Mouse (Mus musculus) lung, embryonic 14.5 days (tissue): ENCODE measurements around the gene Rab3il1. TPM values are rescaled to one million over a fixed set of nuclear protein-coding genes. Genes with fewer than 3 reads are reported as not detected.
A peak's percentile ranks its signal among the peaks of the same experiment; 100 is the strongest.

Experiments used
- ATAC-seq: fragments of 200-750 bp; cut with Nextera tagmentation; 2 replicates; pipeline ENCODE4 v1.8.0; 2017; ENCODE audit warnings: mild to moderate bottlenecking, moderate TSS enrichment, moderate library complexity; ENCODE audit not compliant: insufficient read depth
- DNase-seq: peaks from one replicate; pipeline ENCODE4 v3.0.0-alpha.2; 2015
- H3K27ac ChIP-seq: fragments of 300-500 bp; sonication (generic); 2 replicates; pipeline ENCODE4 v1.5.1; 2014; ENCODE audit warnings: low read depth, mild to moderate bottlenecking, moderate library complexity
- H3K27me3 ChIP-seq: fragments of 300-500 bp; sonication (generic); 2 replicates; pipeline ENCODE4 v1.6.1; 2014; ENCODE audit warnings: low read length, control low read depth; ENCODE audit not compliant: insufficient read depth
- H3K36me3 ChIP-seq: fragments of 300-500 bp; sonication (generic); 2 replicates; pipeline ENCODE4 v1.6.1; 2014; ENCODE audit warnings: control low read depth; ENCODE audit not compliant: insufficient read depth
- H3K4me1 ChIP-seq: fragments of 300-500 bp; sonication (generic); 2 replicates; pipeline ENCODE4 v1.6.1; 2014; ENCODE audit warnings: antibody characterized with exemption, control low read depth; ENCODE audit not compliant: insufficient read depth
- H3K4me2 ChIP-seq: fragments of 300-500 bp; sonication (generic); 2 replicates; pipeline ENCODE4 v1.6.1; 2014; ENCODE audit warnings: mild to moderate bottlenecking
- H3K4me3 ChIP-seq: fragments of 300-500 bp; sonication (generic); 2 replicates; pipeline ENCODE4 v1.5.1; 2014; ENCODE audit warnings: low read depth, low read length
- H3K9ac ChIP-seq: fragments of 300-500 bp; sonication (generic); 2 replicates; pipeline ENCODE4 v1.6.1; 2014
- H3K9me3 ChIP-seq: fragments of 300-500 bp; sonication (generic); 2 replicates; pipeline ENCODE4 v1.6.1; 2016; ENCODE audit warnings: low read depth, low read length, control low read depth
- CTCF ChIP-seq: IDR thresholded peaks from 2 replicates; pipeline ENCODE4 v1.5.1; 2016; ENCODE audit warnings: antibody characterized with exemption, low read depth
- WGBS: fragments of 180-500 bp; shearing (Covaris S2); extraction: QIAGEN DNeasy Blood & Tissue Kit; methylation state at CpG from one replicate; pipeline ENCODE4 v1.1.7; 2014; 5-methylcytosine and 5-hydroxymethylcytosine counted together
- polyA plus RNA-seq: library from polyadenylated mRNA; unstranded; fragments of >200 nt; fragmentation: Nextera tagmentation; extraction: Ambion mirVana; gene quantifications from 2 replicates; pipeline ENCODE4 v1.2.1, GENCODE M21; 2014

Gene Rab3il1
- polyA plus RNA-seq, 1 experiment from 2014 or later: 34.0 TPM

- no peak overlapping the region for H3K4me2 ChIP-seq
- 58% methylated on average over 13 of the region's 13 CpGs for WGBS
Measured at GRCm38 (mm10) chr19:9998736-9999486, 2.6 kb upstream of the Rab3il1 start.

GRCm38 (mm10) chr19:10000330-10000729 lies 1.1 kb upstream of the Rab3il1 start:
- peak; percentile 76 for DNase-seq
- no peak for ATAC-seq
- no peak overlapping the region for H3K4me2 ChIP-seq
- H3K4me1 ChIP-seq: no peaks in the 10 kb centered on the region
- H3K27me3 ChIP-seq: no peaks in the 10 kb centered on the region
- H3K9ac ChIP-seq: no peak overlapping the region
- no peak overlapping the region for H3K4me3 ChIP-seq
- H3K36me3 ChIP-seq: no peaks in the 10 kb centered on the region
- H3K9me3 ChIP-seq: no peaks in the 10 kb centered on the region
- WGBS: 20% methylated on average over 3 of the region's 3 CpGs
- TF ChIP-seq CTCF: peak; percentile 85
- H3K27ac ChIP-seq: no peak overlapping the region

More at GRCm38 (mm10) chr19:9998736-9999486, 2.6 kb upstream of the Rab3il1 start:
- no peak for ATAC-seq
- no peak overlapping the region for H3K4me3 ChIP-seq
- H3K4me1 ChIP-seq: no peaks in the 10 kb centered on the region
- no peak overlapping the region for H3K9ac ChIP-seq
- H3K36me3 ChIP-seq: no peaks in the 10 kb centered on the region
- DNase-seq: no peak
- no peaks in the 10 kb centered on the region for H3K27me3 ChIP-seq
- no peaks in the 10 kb centered on the region for H3K9me3 ChIP-seq
- no peak overlapping the region for H3K27ac ChIP-seq
- no peak for TF ChIP-seq CTCF

GRCm38 (mm10) chr19:10003696-10004095 lies 2.2 kb downstream of the Rab3il1 start:
- Histone ChIP-seq H3K36me3 (no peaks in the 10 kb centered on the region), H3K9ac (no peak overlapping the region), H3K4me3 (no peak overlapping the region), H3K4me1 (no peaks in the 10 kb centered on the region), H3K27me3 (no peaks in the 10 kb centered on the region), H3K4me2 (no peak overlapping the region), H3K27ac (no peak overlapping the region), H3K9me3 (no peaks in the 10 kb centered on the region)
- TF ChIP-seq CTCF: no peak
- no peak for DNase-seq
- 91% methylated on average over 1 of the region's 1 CpGs for WGBS
- no peak for ATAC-seq

GRCm38 (mm10) chr19:10011408-10011807 lies 9.9 kb downstream of the Rab3il1 start:
- no peaks in the 10 kb centered on the region for H3K36me3 ChIP-seq
- DNase-seq: no peak

GRCm38 (mm10) chr19:10012827-10013278 lies 11.4 kb downstream of the Rab3il1 start:
- H3K36me3 ChIP-seq: no peaks in the 10 kb centered on the region
- peak; percentile 80 for ATAC-seq
- peak overlapping the region; percentile 88 for H3K27ac ChIP-seq
- peak; percentile 87 for DNase-seq
- H3K4me1 ChIP-seq: peaks cover 11% of the 10 kb centered on the region; the same call in 1 of the 2 replicates
- H3K9ac ChIP-seq: peak overlapping the region; percentile 40; the same call in 1 of the 2 replicates
- no peaks in the 10 kb centered on the region for H3K9me3 ChIP-seq
- no peak overlapping the region for H3K4me2 ChIP-seq
- H3K4me3 ChIP-seq: no peak overlapping the region
- TF ChIP-seq CTCF: no peak
- WGBS: 6% methylated on average over 6 of the region's 6 CpGs
- no peaks in the 10 kb centered on the region for H3K27me3 ChIP-seq

More at GRCm38 (mm10) chr19:10011408-10011807, 9.9 kb downstream of the Rab3il1 start:
- Histone ChIP-seq H3K27ac (no peak overlapping the region), H3K9me3 (no peaks in the 10 kb centered on the region), H3K27me3 (no peaks in the 10 kb centered on the region), H3K4me1 (peaks cover 11% of the 10 kb centered on the region; the same call in 1 of the 2 replicates), H3K4me3 (no peak overlapping the region), H3K9ac (no peak overlapping the region), H3K4me2 (no peak overlapping the region)
- 59% methylated on average over 1 of the region's 1 CpGs for WGBS
- no peak for TF ChIP-seq CTCF
- no peak for ATAC-seq

GRCm38 (mm10) chr19:10013348-10013747 lies 11.9 kb downstream of the Rab3il1 start:
- Histone ChIP-seq H3K4me1 (peaks cover 11% of the 10 kb centered on the region; the same call in 1 of the 2 replicates), H3K36me3 (no peaks in the 10 kb centered on the region), H3K9me3 (no peaks in the 10 kb centered on the region), H3K27me3 (no peaks in the 10 kb centered on the region), H3K27ac (peak overlapping the region; percentile 88), H3K4me2 (no peak overlapping the region), H3K9ac (no peak overlapping the region), H3K4me3 (no peak overlapping the region)
- ATAC-seq (no peak), DNase-seq (no peak)
- TF ChIP-seq CTCF: no peak
- WGBS: 16% methylated on average over 3 of the region's 3 CpGs

GRCm38 (mm10) chr19:10013913-10014312 lies 12.4 kb downstream of the Rab3il1 start:
- Histone ChIP-seq H3K4me1 (peaks cover 11% of the 10 kb centered on the region; the same call in 1 of the 2 replicates), H3K27me3 (no peaks in the 10 kb centered on the region), H3K36me3 (no peaks in the 10 kb centered on the region), H3K9me3 (no peaks in the 10 kb centered on the region), H3K4me2 (peak overlapping the region; percentile 11; the same call in 1 of the 2 replicates), H3K9ac (no peak overlapping the region), H3K27ac (peak overlapping the region; percentile 88), H3K4me3 (no peak overlapping the region)
- no peak for ATAC-seq
- 37% methylated on average over 5 of the region's 5 CpGs for WGBS
- TF ChIP-seq CTCF: no peak
- no peak for DNase-seq
